Mouse (Mus musculus): ENCODE results near the gene Cpn1. TPM values are rescaled to one million over a fixed set of nuclear protein-coding genes. Genes with fewer than 3 reads are reported as not detected.
"Not testable (repeated sequence)": the region's sequence is repeated elsewhere in the genome, so short reads cannot be mapped to it uniquely, and the experiment has no call there.

Gene Cpn1
- polyA plus RNA-seq, 1 experiment from 2014 or later, result 0.07 TPM

- Histone ChIP-seq H3K36me3 (replicated peaks) (no peaks in the 10 kb centered on the region), H3K27ac (replicated peaks) (no peak overlapping the region), H3K27me3 (replicated peaks; ENCODE audit: low read depth, poor library complexity, severe bottlenecking) (no peaks in the 10 kb centered on the region), H3K9me3 (no peaks in the 10 kb centered on the region), H3K4me1 (peaks cover 12% of the 10 kb centered on the region), H3K4me3 (no peak overlapping the region)
- whole genome bisulfite sequencing, result 81% methylated on average over 5 of the region's 5 CpGs
- DNase-seq (ENCODE audit: low spot score), result no peak
These were observed 31.1 kb downstream of the Cpn1 start for GRCm38 (mm10) chr19:43955266-43955665.

- 83% methylated on average over 4 of the region's 4 CpGs for WGBS
- Histone ChIP-seq H3K27ac (replicated peaks) (no peak overlapping the region), H3K4me1 (peaks cover 12% of the 10 kb centered on the region), H3K4me3 (no peak overlapping the region), H3K27me3 (replicated peaks; ENCODE audit: low read depth, poor library complexity, severe bottlenecking) (no peaks in the 10 kb centered on the region), H3K9me3 (no peaks in the 10 kb centered on the region), H3K36me3 (replicated peaks) (no peaks in the 10 kb centered on the region)
- no peak for DNase-seq (ENCODE audit: low spot score)
These were observed 31.5 kb downstream of the Cpn1 start for GRCm38 (mm10) chr19:43954864-43955263.

DNA sequence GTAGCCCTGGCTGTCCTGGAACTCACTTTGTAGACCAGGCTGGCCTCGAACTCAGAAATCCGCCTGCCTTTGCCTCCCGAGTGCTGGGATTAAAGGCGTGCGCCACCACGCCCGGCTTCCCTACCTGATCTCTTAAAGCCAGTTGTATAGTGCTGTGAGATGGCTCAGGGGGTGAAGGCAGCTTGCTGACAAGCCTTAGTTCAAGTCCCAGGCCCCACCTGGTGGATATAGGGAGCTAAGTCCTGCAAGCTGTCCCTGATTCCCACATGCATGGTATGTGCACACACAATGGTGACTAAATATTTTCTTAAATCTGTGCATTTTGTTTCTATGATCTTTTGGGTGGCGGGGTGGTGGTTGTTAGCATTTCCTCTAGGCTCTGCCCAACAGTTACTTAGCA lies 33.4 kb downstream of the Cpn1 start:
- H3K4me3 ChIP-seq; H3K36me3 ChIP-seq (replicated peaks); H3K27me3 ChIP-seq (replicated peaks; ENCODE audit: low read depth, poor library complexity, severe bottlenecking); H3K9me3 ChIP-seq; DNase-seq (ENCODE audit: low spot score); H3K27ac ChIP-seq (replicated peaks): not testable (repeated sequence)
- WGBS, result 91% methylated on average over 8 of the region's 8 CpGs
- H3K4me1 ChIP-seq, result peaks cover 17% of the 10 kb centered on the region

DNA sequence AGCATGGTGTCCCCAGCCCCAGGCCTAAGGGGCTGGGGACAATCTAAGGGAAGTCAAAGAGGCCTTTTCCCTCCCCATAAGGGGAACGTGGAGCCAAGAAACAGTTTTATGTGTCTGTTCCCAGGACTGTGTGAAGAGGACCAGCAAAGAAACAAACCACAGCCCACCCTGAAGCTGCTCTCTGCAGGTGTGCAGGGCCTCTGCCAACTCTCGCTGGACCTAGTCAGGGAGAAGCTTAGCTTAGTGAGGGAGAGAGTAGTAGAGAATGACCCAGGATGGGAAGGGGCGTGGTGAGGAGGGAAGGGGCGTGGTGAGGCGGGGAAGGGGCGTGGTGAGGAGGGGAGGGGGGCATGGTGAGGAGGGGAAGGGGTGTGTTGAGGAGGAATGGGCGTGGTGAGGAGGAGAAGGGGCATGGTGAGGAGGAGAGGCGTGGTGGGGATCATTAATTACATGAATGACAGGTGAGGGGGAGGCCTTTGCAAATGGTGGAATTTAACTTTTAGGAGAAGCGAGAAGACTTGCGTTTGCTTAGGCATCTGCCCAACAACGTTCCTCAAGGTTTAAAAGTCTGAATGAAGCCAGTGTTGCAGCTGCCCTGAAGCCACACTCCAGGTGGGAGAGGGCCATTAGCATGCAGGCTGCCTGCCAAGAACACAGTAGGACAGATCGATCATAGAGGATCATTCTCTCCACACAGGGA lies 37.1 kb downstream of the Cpn1 start:
- no peak overlapping the region; the same call in 1 of the 2 replicates for H3K27ac ChIP-seq (replicated peaks)
- peaks cover 9% of the 10 kb centered on the region for H3K4me1 ChIP-seq
- no peak overlapping the region for H3K4me3 ChIP-seq
- H3K9me3 ChIP-seq, result no peaks in the 10 kb centered on the region
- 6% methylated on average over 12 of the region's 12 CpGs for WGBS
- H3K27me3 ChIP-seq (replicated peaks; ENCODE audit: low read depth, poor library complexity, severe bottlenecking), result no peaks in the 10 kb centered on the region
- DNase-seq (ENCODE audit: low spot score), result peak; percentile 62
- no peaks in the 10 kb centered on the region for H3K36me3 ChIP-seq (replicated peaks)

DNA sequence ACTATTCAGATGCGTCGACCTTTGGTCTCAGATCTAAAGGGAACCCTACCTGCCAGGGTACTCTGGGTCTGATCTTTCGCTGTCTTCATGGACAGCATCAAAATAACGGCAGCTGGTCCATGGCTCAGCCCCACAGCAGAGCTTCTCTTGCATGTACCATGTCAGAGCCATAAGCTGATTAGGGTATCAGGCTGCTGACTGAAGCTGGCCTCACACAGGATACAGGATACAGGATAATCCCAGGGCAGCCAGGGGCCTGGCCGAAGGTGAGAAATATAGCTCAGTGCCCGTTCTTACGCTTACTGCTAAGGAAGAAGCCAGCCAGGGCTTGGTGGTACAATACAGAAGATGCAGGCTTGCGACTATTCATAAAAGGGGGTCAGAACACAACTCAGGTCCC lies 41.8 kb downstream of the Cpn1 start:
- 88% methylated on average over 8 of the region's 8 CpGs for WGBS
- no peak overlapping the region for H3K4me3 ChIP-seq
- H3K9me3 ChIP-seq, result no peaks in the 10 kb centered on the region
- H3K27me3 ChIP-seq (replicated peaks; ENCODE audit: low read depth, poor library complexity, severe bottlenecking), result no peaks in the 10 kb centered on the region
- no peak for DNase-seq (ENCODE audit: low spot score)
- H3K4me1 ChIP-seq, result peaks cover 18% of the 10 kb centered on the region
- H3K36me3 ChIP-seq (replicated peaks), result no peaks in the 10 kb centered on the region
- no peak overlapping the region for H3K27ac ChIP-seq (replicated peaks)

- H3K36me3 ChIP-seq (replicated peaks), result no peaks in the 10 kb centered on the region
- H3K9me3 ChIP-seq, result no peaks in the 10 kb centered on the region
- no peak overlapping the region for H3K27ac ChIP-seq (replicated peaks)
- H3K27me3 ChIP-seq (replicated peaks; ENCODE audit: low read depth, poor library complexity, severe bottlenecking), result no peaks in the 10 kb centered on the region
- peaks cover 26% of the 10 kb centered on the region for H3K4me1 ChIP-seq
- DNase-seq (ENCODE audit: low spot score), result no peak
- 82% methylated on average over 16 of the region's 16 CpGs for WGBS
- H3K4me3 ChIP-seq, result no peak overlapping the region
These were observed 43.3 kb downstream of the Cpn1 start for GRCm38 (mm10) chr19:43943076-43943475.

GRCm38 (mm10) chr19:43939769-43940689 lies 46.3 kb downstream of the Cpn1 start, which contains the start of gene Dnmbp:
Gene Dnmbp, minus strand, starts transcription at chr19:43940191.
- Histone ChIP-seq H3K36me3 (replicated peaks) (no peaks in the 10 kb centered on the region), H3K4me3 (peak within 1 kb of the TSS; percentile 86), H3K27me3 (replicated peaks; ENCODE audit: low read depth, poor library complexity, severe bottlenecking) (no peaks in the 10 kb centered on the region), H3K9me3 (no peaks in the 10 kb centered on the region), H3K27ac (replicated peaks) (peak within 1 kb of the TSS; percentile 86), H3K4me1 (peaks cover 38% of the 10 kb centered on the region)
- WGBS, result 3% methylated on average over 94 of the region's 94 CpGs
- DNase-seq (ENCODE audit: low spot score), result peak; percentile 89

- Histone ChIP-seq H3K27ac (replicated peaks) (peak overlapping the region; percentile 86; the same call in 1 of the 2 replicates), H3K36me3 (replicated peaks) (no peaks in the 10 kb centered on the region), H3K9me3 (no peaks in the 10 kb centered on the region), H3K4me1 (peaks cover 38% of the 10 kb centered on the region), H3K27me3 (replicated peaks; ENCODE audit: low read depth, poor library complexity, severe bottlenecking) (no peaks in the 10 kb centered on the region), H3K4me3 (peak overlapping the region; percentile 86)
- DNase-seq (ENCODE audit: low spot score), result no peak
- WGBS, result 30% methylated on average over 16 of the region's 16 CpGs
These were observed 47.1 kb downstream of the Cpn1 start for GRCm38 (mm10) chr19:43939171-43939768.

GRCm38 (mm10) chr19:43938355-43938754 lies 48.0 kb downstream of the Cpn1 start:
- Histone ChIP-seq H3K27ac (replicated peaks) (no peak overlapping the region), H3K27me3 (replicated peaks; ENCODE audit: low read depth, poor library complexity, severe bottlenecking) (no peaks in the 10 kb centered on the region), H3K4me1 (peaks cover 38% of the 10 kb centered on the region), H3K36me3 (replicated peaks) (no peaks in the 10 kb centered on the region), H3K9me3 (no peaks in the 10 kb centered on the region), H3K4me3 (no peak overlapping the region)
- WGBS, result 30% methylated on average over 11 of the region's 11 CpGs
- peak; percentile 41 for DNase-seq (ENCODE audit: low spot score)

GRCm38 (mm10) chr19:43930926-43931325 lies 55.4 kb downstream of the Cpn1 start:
- no peaks in the 10 kb centered on the region for H3K36me3 ChIP-seq (replicated peaks)
- H3K27me3 ChIP-seq (replicated peaks; ENCODE audit: low read depth, poor library complexity, severe bottlenecking), result no peaks in the 10 kb centered on the region
- DNase-seq (ENCODE audit: low spot score), result no peak
- no peak overlapping the region for H3K27ac ChIP-seq (replicated peaks)
- WGBS, result 90% methylated on average over 6 of the region's 6 CpGs
- no peak overlapping the region for H3K4me3 ChIP-seq
- no peaks in the 10 kb centered on the region for H3K9me3 ChIP-seq
- H3K4me1 ChIP-seq, result peaks cover 19% of the 10 kb centered on the region

DNA sequence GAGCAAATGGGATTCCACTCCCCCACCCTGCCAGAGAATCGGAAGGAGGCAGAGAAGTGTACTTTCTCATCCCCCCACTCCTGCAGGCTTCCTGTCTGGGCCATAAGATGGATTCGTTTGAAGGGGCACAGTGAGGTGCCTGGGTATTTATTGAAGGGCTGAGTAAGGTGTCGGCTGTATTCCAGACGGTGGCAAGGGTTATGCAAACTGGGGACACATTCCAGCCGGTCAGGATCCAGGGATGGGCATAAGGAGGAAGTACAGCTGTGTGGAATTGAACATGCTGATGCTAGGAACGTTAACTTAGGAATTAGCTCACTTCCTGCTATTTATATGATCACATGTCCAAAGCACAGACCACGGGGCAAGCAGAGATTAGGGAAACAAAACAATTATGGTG lies 56.0 kb downstream of the Cpn1 start:
- Histone ChIP-seq H3K4me3 (no peak overlapping the region), H3K27ac (replicated peaks) (peak overlapping the region; percentile 61), H3K36me3 (replicated peaks) (no peaks in the 10 kb centered on the region), H3K4me1 (peaks cover 19% of the 10 kb centered on the region), H3K27me3 (replicated peaks; ENCODE audit: low read depth, poor library complexity, severe bottlenecking) (no peaks in the 10 kb centered on the region), H3K9me3 (no peaks in the 10 kb centered on the region)
- WGBS, result 36% methylated on average over 7 of the region's 7 CpGs
- no peak for DNase-seq (ENCODE audit: low spot score)

- WGBS, result 36% methylated on average over 11 of the region's 11 CpGs
- H3K9me3 ChIP-seq, result no peaks in the 10 kb centered on the region
- H3K36me3 ChIP-seq (replicated peaks), result no peaks in the 10 kb centered on the region
- no peak overlapping the region for H3K4me3 ChIP-seq
- H3K4me1 ChIP-seq, result peaks cover 19% of the 10 kb centered on the region
- peak overlapping the region; percentile 61 for H3K27ac ChIP-seq (replicated peaks)
- H3K27me3 ChIP-seq (replicated peaks; ENCODE audit: low read depth, poor library complexity, severe bottlenecking), result no peaks in the 10 kb centered on the region
- no peak for DNase-seq (ENCODE audit: low spot score)
These were observed 56.5 kb downstream of the Cpn1 start for GRCm38 (mm10) chr19:43929869-43930268.
